Mouse (Mus musculus) megakaryocyte-erythroid progenitor cell, adult 5-6 weeks (primary cell): Measurements from ENCODE around the gene Slc23a4. TPM values are rescaled to one million over a fixed set of nuclear protein-coding genes. Genes with fewer than 3 reads are reported as not detected.
A peak's percentile ranks its signal among the peaks of the same experiment; 100 is the strongest.

Source experiments
- ATAC-seq: replicated peaks from 2 replicates; pipeline ENCODE4 v1.8.0; 2016; ENCODE audit warnings: mild to moderate bottlenecking, inconsistent platforms; ENCODE audit not compliant: severe bottlenecking, poor library complexity, low FRiP score, low TSS enrichment
- total RNA-seq, 2 experiments: library from RNA; stranded (forward) in 1 of 2; stranded (reverse) in 1 of 2; fragments of 200-1000, 215-1000 nt in 1 of 2; fragments of >200 nt in 1 of 2; fragmentation: Nextera tagmentation in 1 of 2; gene quantifications; 2 replicates each; pipeline ENCODE4 v1.2.3; 2014 to 2017

The Slc23a4 gene
- total RNA-seq, 2 experiments from 2014 or later, result 1.3 TPM; not detected in 1

DNA sequence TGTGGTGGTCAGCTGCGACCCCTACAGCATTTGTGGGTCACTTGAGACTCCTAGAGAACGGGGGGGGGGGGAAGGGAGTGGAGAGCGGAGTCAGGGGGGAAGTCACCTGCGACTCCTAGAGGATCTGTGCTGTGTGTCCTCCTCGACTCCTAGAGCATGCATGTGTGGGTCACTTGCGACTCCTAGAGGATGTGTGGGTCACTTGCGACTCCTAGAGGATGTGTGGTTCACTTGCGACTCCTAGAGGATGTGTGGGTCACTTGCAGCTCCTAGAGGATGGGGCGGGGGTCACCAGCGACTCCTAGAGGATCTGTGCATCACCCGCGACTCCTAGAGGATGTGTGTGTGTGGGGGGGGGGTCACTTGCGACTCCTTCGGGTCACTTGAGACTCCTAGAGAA, 66.3 kb downstream of the Slc23a4 start:
- ATAC-seq, result peak; percentile 96

DNA sequence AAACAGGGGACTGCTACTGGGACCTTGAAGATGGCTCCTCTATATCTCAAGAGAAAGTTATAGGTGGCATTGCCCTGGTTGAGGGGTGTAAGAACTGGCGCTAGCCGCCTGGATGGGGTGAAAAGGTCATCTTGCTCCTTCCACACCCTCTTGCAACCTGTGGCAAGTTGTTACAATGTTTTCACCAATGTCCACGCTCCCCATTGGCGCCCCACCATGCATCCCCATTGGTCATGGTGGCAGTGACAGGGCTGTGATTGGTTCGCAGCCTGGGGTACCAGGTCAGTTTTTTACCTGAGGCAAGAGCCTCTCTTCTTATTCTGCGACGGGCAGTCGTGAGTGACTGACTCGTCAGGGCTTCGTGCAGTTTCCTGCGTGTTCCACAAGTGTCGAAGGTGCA, 67.6 kb downstream of the Slc23a4 start:
- no peak for ATAC-seq

DNA sequence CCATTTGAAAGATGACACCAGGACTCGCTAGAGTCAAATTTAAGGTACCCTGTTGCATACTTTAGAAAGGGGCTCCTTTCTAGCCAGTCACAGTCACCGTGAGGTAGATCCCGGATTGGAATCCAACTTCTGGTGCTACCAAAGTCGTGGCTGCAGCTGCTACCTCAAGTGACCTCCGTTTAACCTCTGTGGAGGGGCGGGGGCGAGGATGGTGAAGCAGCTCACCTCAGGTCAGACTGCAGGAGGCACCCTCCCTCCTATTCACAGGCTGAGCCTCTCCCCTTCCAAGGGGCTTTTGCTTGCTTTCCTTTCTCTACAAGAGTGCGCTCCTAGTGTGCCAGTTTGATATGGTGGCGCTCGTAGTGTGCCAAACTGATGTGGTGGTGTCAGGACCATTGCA, 68.2 kb downstream of the Slc23a4 start, which contains the start of gene Stra8:
Gene Stra8 (plus strand): TSS at position 208 of the 400 bp plus-strand sequence.
- ATAC-seq, result no peak

DNA sequence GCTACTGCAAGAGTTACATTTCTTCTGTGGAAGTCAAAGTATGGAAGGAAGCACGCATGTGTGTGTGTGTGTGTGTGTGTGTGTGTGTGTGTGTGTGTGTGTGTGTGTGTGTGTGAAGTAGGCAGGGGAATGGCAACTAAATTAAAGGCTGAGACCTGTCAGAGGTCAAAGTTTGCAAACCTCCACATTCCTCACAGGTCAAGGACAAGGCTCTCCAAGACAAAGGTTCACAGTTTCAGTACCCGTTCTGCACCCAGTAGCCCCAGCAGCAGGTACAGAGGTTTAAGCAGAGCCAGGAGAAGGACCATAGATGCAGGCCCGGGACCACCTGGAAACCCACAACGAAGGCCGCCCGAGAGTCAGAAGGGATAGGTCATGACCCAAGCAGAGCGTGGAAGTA, 69.1 kb downstream of the Slc23a4 start:
- no peak for ATAC-seq

DNA sequence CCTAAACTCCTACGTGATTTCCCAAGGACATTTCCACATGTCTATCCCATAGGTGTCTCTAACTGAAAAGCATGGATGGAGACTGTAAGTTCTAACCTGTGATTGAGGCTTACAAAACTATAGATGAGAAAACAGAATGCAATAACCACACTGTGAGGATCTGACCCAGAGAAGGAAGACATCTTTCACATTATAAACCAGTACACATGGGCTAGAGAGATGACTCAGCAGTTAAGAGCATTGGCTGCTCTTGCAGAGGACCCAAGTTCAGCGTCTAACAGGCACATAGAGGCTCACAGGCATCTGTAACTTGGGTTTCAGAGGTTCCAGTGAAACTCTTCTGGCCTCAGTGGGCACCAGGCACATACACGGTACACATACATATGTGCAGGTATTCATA, 73.7 kb downstream of the Slc23a4 start:
- no peak for ATAC-seq

DNA sequence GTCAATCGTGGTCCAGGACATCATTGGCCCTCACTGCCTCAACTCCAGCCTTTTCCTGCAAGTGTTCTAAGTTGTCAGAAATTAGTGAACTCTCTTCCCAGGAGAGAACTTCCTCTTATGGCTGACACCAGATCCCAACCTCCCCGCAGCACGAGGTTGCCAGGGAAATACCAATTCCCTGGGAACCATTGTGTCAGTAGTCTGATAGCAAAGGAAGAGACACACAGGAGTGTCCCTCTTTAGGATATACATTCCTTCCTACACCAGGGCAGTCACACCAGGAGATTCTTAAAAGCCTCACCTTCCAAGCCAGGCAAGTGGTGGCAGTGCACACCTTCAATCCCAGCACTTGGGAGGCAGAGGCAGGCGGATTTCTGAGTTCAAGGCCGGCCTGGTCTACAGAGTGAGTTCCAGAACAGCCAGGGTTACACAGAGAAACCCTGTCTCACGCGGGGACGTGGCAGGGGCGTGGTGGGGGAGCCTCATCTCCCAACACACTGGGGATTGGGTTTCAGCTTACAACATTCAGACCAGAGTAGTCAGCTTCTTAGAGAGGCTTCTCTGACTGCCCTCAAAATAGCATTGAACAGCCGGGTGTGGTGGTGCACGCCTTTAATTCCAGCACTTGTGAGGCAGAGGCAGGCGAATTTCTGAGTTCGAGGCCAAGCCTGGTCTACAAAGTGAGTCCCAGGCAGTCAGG, 74.7 kb downstream of the Slc23a4 start:
- no peak for ATAC-seq

DNA sequence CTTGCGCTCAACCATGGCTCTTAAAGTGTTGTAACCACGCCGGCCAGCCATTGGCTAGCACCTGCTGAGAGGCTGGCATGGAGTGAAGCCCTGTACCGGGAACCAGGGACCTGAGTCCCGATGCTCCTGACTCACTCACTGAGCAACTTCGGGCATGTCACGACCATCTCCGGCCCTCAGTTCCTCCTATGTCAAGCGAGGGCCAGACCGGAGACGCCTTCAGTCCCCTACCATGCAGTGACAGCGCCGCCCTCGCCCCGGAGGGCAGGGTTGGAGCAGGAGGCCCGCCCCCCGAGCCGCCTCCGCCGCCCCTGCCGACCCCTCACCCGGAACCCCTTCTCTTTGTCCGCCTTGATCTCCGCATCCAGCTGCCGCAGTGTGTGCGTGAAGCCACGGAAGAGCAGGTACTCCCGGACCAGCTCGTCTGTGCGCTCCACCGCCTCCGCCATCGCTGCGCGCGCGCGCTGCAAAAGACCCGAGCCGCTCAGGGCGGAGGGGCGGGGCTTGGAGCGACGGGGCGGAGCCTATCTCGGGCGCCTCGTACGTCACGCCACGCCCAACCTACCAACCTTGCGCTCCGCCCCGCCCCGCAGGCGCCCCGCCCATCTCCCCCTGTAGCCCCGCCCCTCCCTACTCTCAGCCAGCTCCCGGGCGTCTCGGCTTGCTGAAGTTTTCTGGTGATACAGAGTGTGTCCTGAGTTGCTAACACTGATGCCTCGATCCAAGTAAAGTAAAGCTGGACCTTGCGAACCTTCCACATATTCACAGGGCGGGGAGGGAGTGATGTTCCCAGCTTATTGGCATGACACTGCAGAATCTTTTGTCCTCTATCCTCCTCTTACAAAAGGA, 77.6 kb downstream of the Slc23a4 start, which contains the start of gene Wdr91:
Gene Wdr91 (minus strand): TSS at position 506 of the 849 bp plus-strand sequence.
- peak; percentile 81 for ATAC-seq

DNA sequence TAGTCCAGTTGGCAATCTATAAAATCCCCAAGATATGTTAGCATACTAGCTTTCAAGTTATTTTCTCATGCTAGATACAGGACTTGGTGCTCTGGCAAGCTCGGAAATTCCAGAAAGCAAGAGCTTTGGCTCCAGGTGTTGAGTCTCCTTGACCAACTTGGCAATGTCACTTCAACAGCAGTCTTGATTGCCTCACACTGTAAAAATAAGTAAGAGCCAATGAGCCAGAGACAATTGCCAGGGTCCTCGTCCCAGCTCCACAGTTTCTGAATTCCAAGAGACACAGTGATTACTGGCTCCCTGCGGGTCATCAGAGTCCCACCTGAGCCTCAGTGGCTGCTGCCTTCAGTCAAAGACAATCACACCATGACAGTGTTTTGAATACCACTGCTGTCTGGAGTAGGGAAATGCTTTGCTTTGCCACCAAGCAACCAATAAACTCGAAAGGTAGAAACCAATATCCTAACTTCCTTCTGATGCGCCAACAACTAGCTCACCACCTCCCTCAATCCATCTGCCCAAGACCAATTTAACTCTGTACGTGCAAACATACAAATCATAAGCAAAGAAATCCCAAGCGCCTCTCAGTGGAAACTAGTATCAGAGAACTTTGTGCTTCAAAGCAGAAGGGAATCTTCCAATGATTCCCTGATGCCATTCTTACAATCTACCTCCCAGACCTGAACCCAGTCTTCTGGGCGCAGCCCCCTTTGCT, 78.4 kb downstream of the Slc23a4 start:
- ATAC-seq, result no peak

DNA sequence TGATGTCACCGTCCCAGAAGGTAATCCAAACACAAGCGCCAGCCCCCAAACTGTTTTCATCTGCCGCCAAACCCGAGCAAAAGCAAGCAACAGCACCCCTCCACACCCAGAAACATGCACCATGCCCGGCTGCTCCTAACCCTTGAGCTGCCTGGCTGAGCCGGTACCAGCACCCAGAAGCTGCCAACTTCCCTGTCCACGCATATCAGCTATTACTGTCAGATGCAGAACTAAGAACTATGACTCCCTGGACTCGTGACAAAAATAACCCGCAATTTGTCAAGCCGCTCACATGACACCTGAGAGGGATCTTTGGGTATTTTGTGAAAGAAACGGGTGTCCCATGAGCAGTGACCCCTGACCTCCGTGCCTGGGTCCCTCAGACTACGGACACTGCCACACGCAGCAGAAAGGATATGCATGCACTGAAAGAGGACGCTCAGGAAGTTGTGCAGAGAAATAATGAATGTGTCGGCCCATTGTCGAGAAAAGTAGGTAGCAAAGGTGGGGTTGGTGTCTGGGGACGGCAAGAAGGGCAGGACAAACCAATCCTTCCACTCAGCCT, 80.4 kb downstream of the Slc23a4 start:
- ATAC-seq, result peak; percentile 5; the same call in 1 of the 2 replicates

DNA sequence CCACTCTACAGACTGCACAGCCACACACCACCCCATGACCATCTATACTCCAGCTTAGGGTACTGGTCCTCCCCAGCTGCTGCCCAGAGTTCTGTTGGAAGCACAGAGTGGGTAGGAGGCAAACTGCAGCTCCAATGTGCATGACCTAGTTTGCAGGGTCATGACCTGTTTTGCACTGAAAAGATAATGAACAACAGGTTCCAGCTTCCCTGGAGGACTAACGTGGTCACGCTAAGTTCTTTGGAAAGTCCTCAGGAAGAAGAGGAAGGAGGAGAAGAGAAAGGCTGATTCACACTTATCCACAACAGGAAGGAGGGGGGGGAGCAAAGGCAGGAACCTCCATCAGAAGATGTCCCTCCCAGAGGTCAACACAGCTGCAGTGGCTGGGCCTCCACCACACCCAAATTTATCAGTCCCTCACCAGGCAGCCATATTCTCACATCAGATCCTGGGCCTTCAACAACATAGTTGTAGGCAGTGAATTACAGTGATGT, 81.0 kb downstream of the Slc23a4 start:
- ATAC-seq, result peak; percentile 67

DNA sequence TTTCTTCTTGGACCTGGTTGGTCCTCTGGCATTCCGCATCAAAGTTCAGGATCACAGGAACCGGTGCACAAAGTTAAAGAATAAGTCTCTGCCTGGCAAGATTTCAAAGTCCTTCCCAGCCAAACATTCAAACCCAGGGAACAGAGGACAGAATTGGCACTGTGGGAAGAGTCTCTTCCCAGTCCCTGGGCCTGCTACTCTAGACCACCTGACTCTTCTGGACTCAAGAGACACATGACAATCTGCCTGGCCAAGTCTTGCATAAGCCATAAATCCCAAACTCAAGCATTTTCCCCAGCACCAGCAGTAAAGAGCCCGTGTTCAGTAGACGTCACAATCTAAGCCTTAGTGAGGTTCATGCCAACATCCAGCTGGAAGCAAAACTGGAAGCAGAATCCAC, 81.5 kb downstream of the Slc23a4 start:
- no peak for ATAC-seq

DNA sequence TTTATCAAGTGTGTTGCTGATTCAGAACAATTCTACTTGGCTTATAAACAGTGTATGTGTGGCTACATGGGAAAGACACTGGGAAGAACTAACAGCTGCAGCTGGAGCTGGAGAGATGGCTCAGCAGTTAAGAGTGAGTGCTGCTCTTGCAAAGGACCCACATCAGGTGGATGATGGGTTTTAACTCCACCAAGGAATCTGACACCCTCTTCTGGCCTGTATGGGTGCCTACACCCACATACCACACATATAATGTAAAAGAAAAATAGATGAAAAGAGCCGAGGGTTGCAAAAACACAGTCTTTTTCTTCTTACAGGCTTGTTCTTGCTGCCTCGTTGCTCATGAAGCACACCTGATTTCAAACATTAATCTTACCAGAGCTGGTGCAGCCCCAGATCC, 82.1 kb downstream of the Slc23a4 start:
- no peak for ATAC-seq

DNA sequence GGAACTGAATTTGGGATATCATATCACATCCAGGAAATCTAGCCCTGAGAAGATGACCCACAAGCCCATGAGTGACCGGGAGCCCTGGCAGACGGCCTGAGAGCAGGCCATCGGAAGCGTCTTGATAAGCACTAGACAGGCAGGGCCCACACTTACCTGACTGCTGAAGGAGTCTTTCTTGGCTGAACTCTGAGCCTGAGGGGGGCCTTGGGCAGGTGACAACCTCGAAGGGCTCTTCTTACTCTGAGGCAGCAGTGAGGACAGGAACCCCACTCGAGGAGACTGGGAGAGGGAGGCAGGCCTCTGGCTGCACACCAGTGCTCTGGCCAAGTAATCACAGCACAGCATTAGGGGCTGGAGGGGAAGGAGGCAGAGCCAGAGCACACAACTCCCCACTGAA, 83.8 kb downstream of the Slc23a4 start:
- no peak for ATAC-seq

DNA sequence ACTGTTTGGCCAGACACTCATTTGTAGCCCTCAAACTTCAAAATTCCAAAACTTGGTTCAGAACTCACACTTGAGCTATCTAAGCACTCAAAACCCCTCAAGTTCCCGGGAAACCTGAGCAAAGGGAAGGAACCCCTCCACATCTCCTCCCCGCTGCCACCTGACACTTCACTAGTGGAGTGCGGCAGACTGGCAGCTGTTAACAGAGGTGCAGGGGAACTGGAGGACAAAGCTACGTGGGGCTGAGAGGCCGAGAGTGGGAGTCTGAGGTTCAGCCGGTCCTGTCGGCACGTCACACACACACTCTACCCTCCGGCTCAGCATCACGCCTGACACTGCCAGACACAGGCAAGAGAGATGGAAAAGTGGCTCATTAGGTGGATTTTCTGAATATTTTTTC, 84.4 kb downstream of the Slc23a4 start:
- no peak for ATAC-seq

DNA sequence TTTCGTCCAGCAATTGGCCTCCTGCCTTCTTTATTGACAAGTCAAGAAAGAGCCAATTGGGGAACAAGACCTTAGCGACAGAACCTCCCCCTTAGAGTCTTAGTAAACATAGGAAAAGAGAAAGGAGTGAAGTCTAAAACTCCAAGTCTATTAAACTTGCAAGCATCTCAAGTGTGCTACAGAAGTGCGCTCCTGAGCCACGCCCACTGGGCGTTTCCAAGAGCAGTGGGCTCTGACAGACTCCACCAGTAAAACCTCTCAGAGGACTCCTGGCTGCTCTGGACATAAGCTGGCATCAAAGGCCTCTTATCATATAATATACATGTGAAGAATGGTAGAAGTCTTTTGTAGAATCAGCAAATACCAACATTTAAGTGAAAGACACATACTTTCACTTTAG, 84.8 kb downstream of the Slc23a4 start:
- ATAC-seq, result 0 out of 2 replicates have a peak, but pooled peaks have one; percentile 32

DNA sequence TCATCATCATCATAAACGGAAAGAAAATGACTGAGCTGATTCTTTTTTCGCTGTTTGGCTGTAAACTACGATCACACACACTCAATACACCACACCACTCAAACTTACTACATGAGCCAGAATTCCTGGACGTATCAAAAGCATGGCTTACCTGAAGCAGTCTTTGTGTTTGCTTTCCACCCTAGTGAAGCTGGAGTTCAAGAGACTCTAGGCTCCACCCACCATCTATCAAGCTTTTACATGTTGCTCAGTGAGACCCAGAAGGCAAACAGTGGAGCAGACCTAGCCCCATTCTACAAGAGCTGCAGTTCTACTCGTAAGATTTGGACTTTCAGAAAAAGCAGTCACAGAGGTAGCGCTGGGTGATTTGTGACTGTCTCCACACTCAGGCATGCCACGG, 85.6 kb downstream of the Slc23a4 start:
- ATAC-seq, result no peak

DNA sequence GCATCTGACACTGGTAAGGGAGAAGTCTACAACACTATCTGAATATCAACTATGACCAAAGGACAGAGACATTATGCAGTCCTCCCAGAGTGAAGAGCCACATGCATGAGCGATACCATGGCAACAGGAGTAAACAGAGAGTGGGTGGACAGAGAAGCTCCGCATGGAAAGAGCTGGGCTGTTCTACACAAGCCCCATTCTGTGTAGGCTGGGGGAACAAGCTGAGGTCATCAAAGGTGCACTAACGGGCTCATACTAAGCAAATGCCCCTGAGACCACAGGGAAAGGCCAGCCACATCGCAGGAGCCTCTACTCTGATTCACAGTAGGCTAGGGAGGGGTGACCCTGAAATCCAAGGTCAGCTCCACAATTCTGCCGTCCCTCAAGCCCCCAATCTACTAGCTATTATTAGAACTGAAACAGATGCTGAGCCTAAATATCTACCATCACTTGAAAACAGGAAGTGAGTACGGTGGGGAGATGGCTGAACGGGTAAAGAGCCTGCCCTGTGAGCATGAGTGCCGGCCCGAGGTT, 86.2 kb downstream of the Slc23a4 start:
- no peak for ATAC-seq

DNA sequence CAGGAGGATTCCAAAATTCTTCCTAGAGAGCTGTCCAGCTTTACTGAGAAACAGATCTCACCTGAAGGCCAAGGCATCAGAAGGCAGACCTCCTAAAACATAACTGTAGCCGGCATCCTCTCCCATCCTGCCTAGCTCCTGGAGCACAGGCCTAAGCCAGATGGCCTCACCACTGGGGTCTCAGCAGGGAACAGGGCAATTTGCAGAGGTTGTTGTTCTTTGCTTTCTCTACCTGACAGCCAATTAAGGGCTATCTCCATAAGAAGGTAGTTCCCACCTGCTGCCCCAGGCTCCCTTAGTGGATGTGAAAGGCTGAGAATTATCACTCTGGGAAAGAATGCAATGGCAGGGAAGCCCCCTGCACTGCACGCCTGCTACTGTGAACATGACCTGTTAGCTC, 87.2 kb downstream of the Slc23a4 start:
- no peak for ATAC-seq

DNA sequence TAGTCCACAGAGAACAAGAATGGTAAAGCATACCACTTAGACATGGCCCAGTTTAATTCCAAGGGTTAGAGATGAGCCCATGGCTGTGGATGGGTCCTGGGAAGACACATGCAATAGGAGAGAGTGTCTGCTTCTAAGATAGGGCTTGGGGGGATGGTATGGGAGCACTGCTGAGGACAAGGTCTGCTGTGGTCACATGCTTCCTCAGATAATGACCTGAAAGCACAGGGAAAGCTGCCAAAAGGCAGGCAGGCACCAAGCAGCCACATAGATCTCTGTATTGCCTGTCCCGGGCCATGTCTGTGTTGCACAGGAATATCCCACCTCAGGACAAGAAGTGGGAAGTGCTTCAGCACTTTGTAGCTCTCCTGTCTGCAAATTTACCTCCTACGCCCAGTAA, 89.1 kb downstream of the Slc23a4 start:
- ATAC-seq, result peak; percentile 84
